Mouse (Mus musculus) forebrain, embryonic 13.5 days (tissue): ENCODE measurements around the gene Rps27l. TPM values are rescaled to one million over a fixed set of nuclear protein-coding genes. Genes with fewer than 3 reads are reported as not detected.

Source experiments
- ATAC-seq: fragments of 200-750 bp; cut with Nextera tagmentation; 2 replicates; pipeline ENCODE4 v1.8.0; 2017
- H3K27ac ChIP-seq: fragments of 300-500 bp; sonication (generic); 2 replicates; pipeline ENCODE4 v1.5.1; 2015; ENCODE audit warnings: inconsistent platforms, mild to moderate bottlenecking, moderate library complexity
- H3K27me3 ChIP-seq: fragments of 300-500 bp; sonication (generic); 2 replicates; pipeline ENCODE4 v1.6.1; 2015; ENCODE audit warnings: mild to moderate bottlenecking, inconsistent platforms
- H3K36me3 ChIP-seq: fragments of 300-500 bp; sonication (generic); 2 replicates; pipeline ENCODE4 v1.6.1; 2015; ENCODE audit warnings: mild to moderate bottlenecking, inconsistent platforms; ENCODE audit not compliant: poor library complexity, severe bottlenecking
- H3K4me1 ChIP-seq: fragments of 300-500 bp; sonication (generic); 2 replicates; pipeline ENCODE4 v1.6.1; 2015; ENCODE audit warnings: inconsistent platforms
- H3K4me2 ChIP-seq: fragments of 300-500 bp; sonication (generic); 2 replicates; pipeline ENCODE4 v1.6.1; 2015; ENCODE audit warnings: inconsistent platforms, mild to moderate bottlenecking, moderate library complexity
- H3K4me3 ChIP-seq: fragments of 300-500 bp; sonication (generic); 2 replicates; pipeline ENCODE4 v1.5.1; 2015; ENCODE audit warnings: mild to moderate bottlenecking, inconsistent platforms
- H3K9ac ChIP-seq: fragments of 300-500 bp; sonication (generic); 2 replicates; pipeline ENCODE4 v1.6.1; 2015; ENCODE audit warnings: mild to moderate bottlenecking, inconsistent platforms
- H3K9me3 ChIP-seq: fragments of 300-500 bp; sonication (generic); replicated peaks from 2 replicates; pipeline ENCODE4 v1.6.1; 2016; ENCODE audit warnings: inconsistent platforms
- WGBS: fragments of 180-500 bp; shearing (Covaris S2); methylation state at CpG from one replicate; pipeline ENCODE4 v1.1.7; 2015; 5-methylcytosine and 5-hydroxymethylcytosine counted together
- polyA plus RNA-seq: library from polyadenylated mRNA; unstranded; fragments of >200 nt; fragmentation: Nextera tagmentation; extraction: Ambion mirVana; gene quantifications from 2 replicates; pipeline ENCODE4 v1.2.1, GENCODE M21; 2015

Rps27l gene
- polyA plus RNA-seq, 1 experiment from 2014 or later: 585 TPM

DNA sequence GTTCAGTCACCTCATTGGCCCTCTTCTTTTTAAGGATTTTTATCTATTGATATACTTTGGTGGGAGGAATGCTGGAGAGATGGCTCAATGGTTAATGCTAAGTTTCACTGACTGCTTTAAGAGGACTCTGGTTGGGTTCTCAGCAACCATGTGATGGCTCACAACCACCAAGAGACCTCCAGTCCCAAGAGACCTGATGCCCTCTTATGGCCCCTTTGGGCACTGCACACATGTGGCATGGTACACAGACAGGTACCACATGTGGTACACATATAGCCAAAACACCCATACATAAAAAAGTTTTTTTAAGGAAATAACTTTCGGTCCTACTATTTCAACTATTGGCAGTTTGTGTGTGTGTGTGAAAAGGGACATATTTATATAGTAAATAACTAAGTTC is 23.8 kb upstream of the Rps27l start:
- H3K36me3 ChIP-seq: no peaks in the 10 kb centered on the region
- no peak overlapping the region for H3K4me3 ChIP-seq
- H3K4me2 ChIP-seq: no peak overlapping the region
- peaks cover 29% of the 10 kb centered on the region for H3K4me1 ChIP-seq
- H3K9me3 ChIP-seq: no peaks in the 10 kb centered on the region
- ATAC-seq: no peak
- H3K9ac ChIP-seq: no peak overlapping the region
- no peak overlapping the region for H3K27ac ChIP-seq
- no peaks in the 10 kb centered on the region for H3K27me3 ChIP-seq
- WGBS: 100% methylated on average over 1 of the region's 1 CpGs

DNA sequence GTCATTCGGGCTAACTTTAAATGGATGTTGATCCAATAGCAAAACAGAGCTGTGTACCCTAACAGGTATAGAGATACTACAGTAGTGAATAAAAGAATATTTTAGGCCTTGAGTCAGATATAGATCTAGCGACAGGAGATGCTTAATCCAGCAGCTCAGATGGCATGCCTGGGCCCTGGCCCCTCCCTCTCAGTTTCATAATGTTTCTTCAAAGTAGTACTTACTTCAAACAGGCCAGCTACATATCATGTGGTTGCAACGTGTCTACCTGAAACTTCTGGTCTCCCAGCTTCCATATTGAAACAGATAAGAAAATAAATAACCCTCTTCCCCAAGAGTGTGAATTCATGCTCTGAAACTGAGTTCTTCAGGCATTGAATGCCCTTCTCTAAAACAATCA is 20.0 kb upstream of the Rps27l start:
- ATAC-seq: no peak
- 83% methylated on average over 3 of the region's 3 CpGs for WGBS

DNA sequence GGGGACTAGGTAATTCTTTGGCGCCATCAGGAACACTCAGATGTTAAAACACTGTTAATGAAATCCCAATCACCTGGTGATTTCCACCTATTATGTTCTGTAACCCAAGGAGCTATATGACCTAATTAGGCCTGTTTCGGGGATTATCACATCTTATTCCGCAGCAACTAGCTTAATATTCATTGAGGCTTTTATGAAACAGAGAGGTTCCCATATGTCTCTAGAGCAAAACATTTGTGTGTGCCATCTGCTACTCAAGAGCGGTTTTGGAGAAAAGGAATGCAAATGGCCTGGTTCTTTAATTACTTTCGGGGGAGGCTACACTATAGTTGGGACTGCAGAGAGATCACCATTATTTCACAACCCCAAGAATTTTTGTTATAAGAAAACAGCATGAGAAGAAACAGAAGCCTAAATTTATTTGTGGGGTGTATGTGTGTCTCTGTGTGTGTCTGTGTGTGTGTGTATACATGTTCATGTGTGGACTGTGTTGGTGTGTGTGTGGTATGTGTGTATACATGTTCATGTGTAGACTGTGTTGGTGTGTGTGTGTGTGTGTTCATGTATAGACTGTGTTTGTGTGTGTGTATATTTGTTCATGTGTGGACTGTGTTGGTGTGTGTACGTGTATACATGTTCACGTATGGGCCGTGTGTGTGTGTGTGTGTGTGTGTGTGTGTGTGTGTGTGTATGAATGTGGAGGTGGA is 18.0 kb upstream of the Rps27l start:
- Histone ChIP-seq H3K4me2 (no peak overlapping the region), H3K36me3 (no peaks in the 10 kb centered on the region), H3K27me3 (no peaks in the 10 kb centered on the region), H3K4me3 (no peak overlapping the region), H3K9me3 (no peaks in the 10 kb centered on the region), H3K27ac (peak overlapping the region; percentile 65), H3K4me1 (peaks cover 30% of the 10 kb centered on the region), H3K9ac (no peak overlapping the region)
- ATAC-seq: peak; percentile 82
- WGBS: 49% methylated on average over 8 of the region's 8 CpGs

More for the DNA sequence above, 20.0 kb upstream of the Rps27l start:
- no peak overlapping the region for H3K9ac ChIP-seq
- no peak overlapping the region for H3K4me3 ChIP-seq
- H3K4me2 ChIP-seq: no peak overlapping the region
- peaks cover 24% of the 10 kb centered on the region for H3K4me1 ChIP-seq
- H3K27me3 ChIP-seq: no peaks in the 10 kb centered on the region
- H3K27ac ChIP-seq: no peak overlapping the region
- no peaks in the 10 kb centered on the region for H3K9me3 ChIP-seq
- H3K36me3 ChIP-seq: no peaks in the 10 kb centered on the region

DNA sequence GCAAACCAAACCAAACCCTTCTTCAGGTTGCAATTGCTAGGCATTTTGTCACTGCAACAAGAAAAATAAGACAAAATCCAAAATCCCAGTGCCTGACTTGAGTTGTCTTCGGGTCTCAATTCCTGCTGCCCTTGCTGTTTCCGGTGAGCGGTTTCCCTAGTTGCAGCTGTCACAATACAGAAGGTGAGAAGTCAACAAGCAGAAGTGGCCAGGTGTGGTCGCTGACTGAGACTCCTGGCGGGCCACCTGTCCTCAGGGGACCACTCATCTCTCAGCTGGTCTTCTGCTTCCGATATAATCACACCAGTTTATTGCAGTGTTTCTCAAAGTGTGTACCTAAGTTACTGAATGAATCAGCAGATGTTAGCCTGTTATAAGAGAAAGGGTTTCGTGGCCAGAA is 15.5 kb upstream of the Rps27l start:
- H3K9me3 ChIP-seq: no peaks in the 10 kb centered on the region
- no peak overlapping the region for H3K27ac ChIP-seq
- H3K27me3 ChIP-seq: no peaks in the 10 kb centered on the region
- no peak overlapping the region for H3K9ac ChIP-seq
- H3K36me3 ChIP-seq: no peaks in the 10 kb centered on the region
- WGBS: 77% methylated on average over 7 of the region's 7 CpGs
- no peak for ATAC-seq
- H3K4me2 ChIP-seq: no peak overlapping the region
- peaks cover 53% of the 10 kb centered on the region for H3K4me1 ChIP-seq
- no peak overlapping the region for H3K4me3 ChIP-seq

DNA sequence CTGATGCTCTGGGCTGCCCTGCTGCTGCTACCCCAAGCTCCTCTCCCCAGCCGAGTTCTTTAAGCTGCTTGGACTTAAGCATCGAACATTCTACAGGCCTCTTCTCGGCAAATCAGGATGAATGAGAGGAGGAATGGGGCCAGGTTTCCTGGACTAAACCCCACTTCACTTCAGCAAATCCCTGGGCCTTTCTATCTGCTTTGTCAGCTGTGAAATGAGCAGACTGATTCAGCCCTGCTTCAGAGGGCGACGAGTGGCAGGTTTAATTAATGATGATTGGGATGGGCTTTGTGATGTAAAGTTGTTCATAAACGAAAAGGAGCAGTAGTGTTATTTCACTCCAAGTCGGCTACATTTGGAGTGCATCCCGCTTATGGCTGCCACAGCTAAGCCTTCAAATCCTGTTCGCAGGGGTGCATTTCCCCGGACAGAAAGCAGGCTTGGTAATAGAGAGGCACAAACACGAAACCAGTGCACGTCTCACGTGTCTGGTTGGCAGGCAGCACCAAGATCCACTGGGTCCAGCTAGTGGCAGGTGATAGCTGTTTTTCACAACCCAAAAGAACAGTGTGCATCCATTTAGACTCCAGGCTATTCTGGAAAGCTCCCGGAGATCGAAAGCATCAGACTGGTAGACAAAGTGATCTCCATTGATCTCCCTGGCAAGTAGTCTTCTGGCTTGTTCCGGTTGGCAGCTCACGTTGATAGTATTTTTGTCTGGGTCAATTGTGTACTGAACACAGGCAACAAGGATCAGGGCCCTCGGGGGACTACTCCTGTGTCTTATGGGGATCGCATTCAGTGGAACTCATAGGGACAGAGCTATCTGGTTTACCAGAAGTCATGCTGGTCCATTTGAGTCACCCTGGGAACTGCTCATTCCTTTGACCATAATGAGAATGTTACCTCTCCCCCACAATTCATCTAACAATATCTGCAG is 11.7 kb upstream of the Rps27l start:
- 5% methylated on average over 19 of the region's 19 CpGs for WGBS

DNA sequence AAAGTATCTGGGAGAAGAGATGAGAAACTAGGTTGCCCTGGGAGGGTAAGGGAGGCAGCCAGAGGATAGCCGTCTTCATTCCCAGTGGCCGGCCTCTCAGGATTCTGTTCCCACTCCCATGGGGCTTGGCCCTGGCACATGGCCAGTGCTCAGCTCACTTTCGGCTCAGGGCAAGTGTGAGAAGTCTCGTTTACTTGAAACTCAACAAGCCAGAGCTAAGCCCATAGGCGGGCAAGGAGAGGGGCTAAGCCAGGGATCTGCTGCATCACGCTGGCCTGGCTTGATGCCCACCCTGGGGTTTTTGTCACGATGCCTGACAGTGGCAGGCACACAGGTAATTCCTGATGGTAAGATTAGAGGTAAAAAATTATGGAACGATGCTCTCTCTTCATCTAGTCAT is 8.4 kb upstream of the Rps27l start:
- 48% methylated on average over 8 of the region's 8 CpGs for WGBS
- ATAC-seq: no peak
- H3K36me3 ChIP-seq: no peaks in the 10 kb centered on the region
- peaks cover 5% of the 10 kb centered on the region; the same call in 1 of the 2 replicates for H3K27me3 ChIP-seq
- H3K27ac ChIP-seq: peak overlapping the region; percentile 25; the same call in 1 of the 2 replicates
- no peak overlapping the region for H3K4me3 ChIP-seq
- no peak overlapping the region for H3K4me2 ChIP-seq
- peaks cover 34% of the 10 kb centered on the region for H3K4me1 ChIP-seq
- H3K9ac ChIP-seq: no peak overlapping the region
- no peaks in the 10 kb centered on the region for H3K9me3 ChIP-seq

More for the DNA sequence above, 11.7 kb upstream of the Rps27l start:
- peak overlapping the region; percentile 89 for H3K27ac ChIP-seq
- H3K4me2 ChIP-seq: peak overlapping the region; percentile 36
- peaks cover 42% of the 10 kb centered on the region for H3K4me1 ChIP-seq
- H3K9me3 ChIP-seq: no peaks in the 10 kb centered on the region
- peak; percentile 90 for ATAC-seq
- peaks cover 5% of the 10 kb centered on the region; the same call in 1 of the 2 replicates for H3K27me3 ChIP-seq
- H3K9ac ChIP-seq: no peak overlapping the region; the same call in 1 of the 2 replicates
- no peak overlapping the region for H3K4me3 ChIP-seq
- no peaks in the 10 kb centered on the region for H3K36me3 ChIP-seq

DNA sequence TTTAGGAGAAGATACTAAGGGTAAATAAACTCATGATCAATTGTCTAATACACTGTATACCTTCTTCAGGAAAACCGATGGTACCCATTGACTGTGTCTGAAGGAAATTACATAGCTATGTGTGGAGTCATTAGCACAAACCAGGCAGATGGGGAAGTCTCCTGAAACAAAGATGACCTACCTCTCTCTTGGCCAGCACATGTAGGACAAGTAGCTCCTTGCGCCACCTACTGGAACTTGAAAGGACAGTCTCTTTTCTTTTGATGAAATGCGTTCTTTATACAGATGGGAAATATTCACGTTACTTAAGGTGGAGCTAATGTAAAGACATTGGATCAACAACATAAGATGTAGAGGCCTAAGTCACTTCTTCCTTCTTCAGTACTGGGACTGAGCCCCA is 7.0 kb upstream of the Rps27l start:
- Histone ChIP-seq H3K4me3 (no peak overlapping the region), H3K9ac (no peak overlapping the region), H3K27me3 (peaks cover 5% of the 10 kb centered on the region; the same call in 1 of the 2 replicates), H3K36me3 (no peaks in the 10 kb centered on the region), H3K27ac (no peak overlapping the region), H3K4me1 (peaks cover 21% of the 10 kb centered on the region), H3K9me3 (no peaks in the 10 kb centered on the region), H3K4me2 (no peak overlapping the region)
- ATAC-seq: peak; percentile 50; the same call in 1 of the 2 replicates
- 4% methylated on average over 4 of the region's 4 CpGs for WGBS

DNA sequence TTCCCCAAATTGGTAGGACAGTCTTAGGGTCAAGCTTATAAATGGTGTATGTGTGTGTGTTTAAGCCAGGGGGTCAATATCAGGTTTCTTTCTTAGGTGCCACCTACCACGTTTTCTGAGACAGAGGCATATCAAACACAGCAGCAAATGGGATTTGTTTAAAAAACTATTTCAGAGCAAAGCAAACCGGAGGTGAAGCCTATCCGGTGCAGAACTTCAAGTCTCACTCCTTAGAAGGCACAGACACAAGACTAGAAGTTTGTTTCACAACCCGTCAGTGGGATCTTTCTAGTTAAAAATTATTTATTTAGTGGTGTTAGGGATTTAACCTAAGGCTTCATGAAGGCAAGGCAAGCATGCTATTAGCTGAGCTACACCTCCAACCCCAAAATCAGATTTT is 725 bp upstream of the Rps27l start:
- peak overlapping the region; percentile 91 for H3K4me2 ChIP-seq
- 26% methylated on average over 4 of the region's 4 CpGs for WGBS
- ATAC-seq: no peak
- H3K9ac ChIP-seq: peak overlapping the region; percentile 92
- no peaks in the 10 kb centered on the region for H3K9me3 ChIP-seq
- no peaks in the 10 kb centered on the region for H3K27me3 ChIP-seq
- peaks cover 15% of the 10 kb centered on the region for H3K4me1 ChIP-seq
- peak overlapping the region; percentile 95 for H3K4me3 ChIP-seq
- peaks cover 12% of the 10 kb centered on the region; the same call in 1 of the 2 replicates for H3K36me3 ChIP-seq
- H3K27ac ChIP-seq: peak overlapping the region; percentile 82

DNA sequence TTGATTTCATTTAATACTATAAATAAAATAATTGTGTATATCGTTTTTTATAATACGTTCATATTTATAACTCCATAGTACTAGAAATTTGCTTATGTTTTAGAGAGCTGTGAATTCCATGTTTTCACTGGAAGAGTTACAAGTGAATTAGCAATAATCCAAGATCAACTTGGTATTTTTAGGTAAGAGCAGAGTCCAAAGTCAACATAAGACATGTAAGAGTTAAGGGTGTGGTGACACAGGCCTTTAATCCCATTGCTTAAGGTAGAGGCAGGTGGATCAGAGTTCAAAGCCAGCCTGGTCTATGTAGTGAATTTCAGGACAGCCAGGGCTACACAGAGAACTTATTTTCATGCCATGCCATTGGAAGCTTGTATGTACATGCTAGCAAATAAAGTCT is 2.6 kb downstream of the Rps27l start:
- Histone ChIP-seq H3K4me3 (no peak overlapping the region), H3K36me3 (peaks cover 12% of the 10 kb centered on the region; the same call in 1 of the 2 replicates), H3K4me1 (peaks cover 15% of the 10 kb centered on the region), H3K9ac (no peak overlapping the region), H3K27me3 (no peaks in the 10 kb centered on the region), H3K27ac (no peak overlapping the region), H3K4me2 (no peak overlapping the region), H3K9me3 (no peaks in the 10 kb centered on the region)
- WGBS: 98% methylated on average over 2 of the region's 2 CpGs
- no peak for ATAC-seq

DNA sequence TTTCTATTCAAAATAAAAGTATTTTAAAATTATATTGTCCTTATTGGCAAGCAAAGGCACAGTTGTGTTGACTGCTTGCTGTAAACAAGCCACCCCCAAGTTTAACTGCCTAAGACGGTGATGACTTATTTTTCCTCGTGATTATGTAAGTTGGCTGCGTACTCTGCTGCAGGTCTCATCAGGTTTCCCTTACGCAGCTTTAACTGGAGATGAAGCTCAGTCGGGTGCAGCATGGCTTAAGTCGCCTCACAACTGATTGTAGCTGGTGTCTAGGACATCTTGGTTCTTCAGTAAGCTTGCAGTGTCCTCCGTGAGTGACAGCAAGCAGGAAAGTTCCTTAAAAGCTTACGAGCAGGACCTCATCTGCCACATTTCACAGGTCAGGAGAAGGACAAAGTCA is 6.4 kb downstream of the Rps27l start:
- peaks cover 21% of the 10 kb centered on the region; the same call in 1 of the 2 replicates for H3K36me3 ChIP-seq
- H3K4me2 ChIP-seq: no peak overlapping the region
- 80% methylated on average over 8 of the region's 8 CpGs for WGBS
- no peaks in the 10 kb centered on the region for H3K9me3 ChIP-seq
- H3K27ac ChIP-seq: no peak overlapping the region
- no peak overlapping the region for H3K9ac ChIP-seq
- no peak for ATAC-seq
- H3K4me1 ChIP-seq: no peaks in the 10 kb centered on the region
- no peaks in the 10 kb centered on the region for H3K27me3 ChIP-seq
- no peak overlapping the region for H3K4me3 ChIP-seq

DNA sequence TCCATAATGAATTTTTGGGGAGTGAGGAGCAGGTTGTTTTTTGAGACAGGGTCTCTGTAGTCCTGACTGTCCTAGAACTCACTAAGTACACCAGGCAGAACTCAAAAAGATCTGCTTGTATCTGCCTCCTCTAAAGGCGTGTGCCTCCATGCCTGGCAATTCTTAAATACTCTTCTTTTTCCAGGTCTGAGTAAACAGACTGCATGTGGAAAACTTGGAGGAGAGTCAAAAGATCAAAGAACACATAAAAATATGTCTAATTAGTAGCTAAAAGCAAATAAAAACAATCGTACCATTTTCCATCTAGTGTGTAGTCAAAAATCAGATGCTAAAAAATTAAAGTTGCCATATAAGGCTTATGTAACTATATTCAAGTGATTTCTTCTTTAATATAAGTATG is 7.0 kb downstream of the Rps27l start:
- Histone ChIP-seq H3K4me3 (no peak overlapping the region), H3K9me3 (no peaks in the 10 kb centered on the region), H3K4me1 (no peaks in the 10 kb centered on the region), H3K9ac (no peak overlapping the region), H3K27me3 (no peaks in the 10 kb centered on the region), H3K36me3 (peaks cover 19% of the 10 kb centered on the region; the same call in 1 of the 2 replicates), H3K27ac (no peak overlapping the region), H3K4me2 (no peak overlapping the region)
- no peak for ATAC-seq
- 84% methylated on average over 2 of the region's 2 CpGs for WGBS

DNA sequence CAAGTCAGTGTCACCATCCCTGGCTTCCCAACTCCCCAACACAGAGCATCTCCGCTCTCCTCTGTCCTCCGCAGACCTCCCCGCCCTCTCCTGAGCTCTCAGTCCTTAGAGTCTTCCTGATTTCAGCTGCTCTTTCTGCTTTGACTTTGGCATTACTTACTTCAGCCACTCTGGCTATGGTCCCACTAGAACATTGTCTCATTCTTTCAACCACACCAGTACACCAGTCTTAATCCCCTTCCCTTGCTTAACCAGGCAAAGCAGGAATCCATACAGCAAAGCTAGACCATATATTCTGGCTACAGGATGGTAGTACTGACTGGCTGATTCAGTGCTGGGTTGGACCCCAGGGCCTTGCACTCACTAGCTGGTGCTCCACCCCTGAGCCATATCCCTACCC is 11.6 kb downstream of the Rps27l start:
- Histone ChIP-seq H3K9ac (0 out of 2 replicates have a peak overlapping the region, but pooled peaks have one; percentile 12), H3K27me3 (no peaks in the 10 kb centered on the region), H3K4me2 (no peak overlapping the region), H3K27ac (no peak overlapping the region), H3K4me3 (no peak overlapping the region), H3K4me1 (no peaks in the 10 kb centered on the region), H3K36me3 (0 out of 2 replicates have a peak, but pooled peaks cover 10% of the 10 kb centered on the region), H3K9me3 (no peaks in the 10 kb centered on the region)
- ATAC-seq: no peak
- 88% methylated on average over 3 of the region's 3 CpGs for WGBS
